Mouse (Mus musculus): ENCODE data around the gene Dpp7. TPM values are rescaled to one million over a fixed set of nuclear protein-coding genes. Genes with fewer than 3 reads are reported as not detected.

The Dpp7 gene
- total and polyA plus RNA-seq, 3 experiments: 4.8 to 11.8 (median 5.4) TPM

DNA sequence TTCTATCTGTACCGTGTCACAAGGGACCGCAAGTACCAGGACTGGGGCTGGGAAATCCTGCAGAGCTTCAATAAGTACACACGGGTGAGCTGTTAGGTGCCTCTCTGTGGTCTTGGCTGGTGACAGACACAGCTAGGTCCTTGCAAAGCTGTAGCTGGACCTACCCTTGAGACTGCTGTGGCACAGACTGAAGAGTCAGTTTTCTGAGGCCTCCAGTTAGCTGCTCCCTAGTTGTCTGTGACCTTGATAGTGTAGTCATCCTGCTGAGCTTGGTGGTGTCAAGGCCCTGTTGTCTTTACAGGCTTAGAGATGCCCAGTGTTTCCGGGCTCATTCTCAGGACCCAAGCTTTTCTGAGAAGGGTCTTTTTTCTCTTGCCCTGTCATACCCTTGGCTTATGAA lies 6.7 kb downstream of the Dpp7 start:
- Histone ChIP-seq H3K79me2 (replicated peaks; ENCODE audit: control insufficient read depth, insufficient read depth, low read length) (no peaks in the 10 kb centered on the region), H3K36me3 (ENCODE audit: control insufficient read depth, insufficient read depth, low read length) (no peaks in the 10 kb centered on the region), H3K4me3 (no peak overlapping the region), H3K4me1 (ENCODE audit: control insufficient read depth, insufficient read depth, low read length) (no peaks in the 10 kb centered on the region), H3K27me3 (ENCODE audit: control insufficient read depth, insufficient read depth, low read length) (no peaks in the 10 kb centered on the region), H3K27ac (no peak overlapping the region), H3K9ac (ENCODE audit: low read depth, low read length) (no peak overlapping the region)
- intact Hi-C loops (cut with DNase I): no loop called here
- WGBS: 90% methylated on average over 4 of the region's 4 CpGs
- no peak for DNase-seq
- TF ChIP-seq CTCF (IDR thresholded peaks at IDR 0.05): no peak

DNA sequence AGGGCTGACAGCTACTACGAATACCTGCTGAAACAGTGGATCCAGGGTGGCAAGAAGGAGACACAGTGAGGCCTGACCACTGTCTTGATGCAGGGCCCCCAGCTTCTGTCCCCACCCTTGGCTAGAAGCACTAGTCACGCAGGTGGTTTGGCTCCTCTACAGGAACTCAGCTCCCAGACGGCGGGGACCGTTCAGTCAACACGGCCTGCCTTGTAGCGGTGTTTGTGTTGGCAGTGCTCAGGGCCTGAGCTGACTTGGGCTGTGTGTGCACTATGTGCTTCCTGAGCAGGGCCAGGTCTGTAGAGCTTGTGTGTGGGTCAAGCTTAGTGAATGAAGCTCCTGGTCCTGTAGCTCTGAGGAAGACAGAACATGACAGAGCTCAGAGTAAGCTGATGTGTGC lies 8.0 kb downstream of the Dpp7 start:
- Histone ChIP-seq H3K4me1 (ENCODE audit: control insufficient read depth, insufficient read depth, low read length) (no peaks in the 10 kb centered on the region), H3K9ac (ENCODE audit: low read depth, low read length) (no peak overlapping the region), H3K36me3 (ENCODE audit: control insufficient read depth, insufficient read depth, low read length) (no peaks in the 10 kb centered on the region), H3K79me2 (replicated peaks; ENCODE audit: control insufficient read depth, insufficient read depth, low read length) (no peaks in the 10 kb centered on the region), H3K27me3 (ENCODE audit: control insufficient read depth, insufficient read depth, low read length) (no peaks in the 10 kb centered on the region), H3K27ac (no peak overlapping the region), H3K4me3 (no peak overlapping the region)
- TF ChIP-seq POLR2A (IDR thresholded peaks at IDR 0.05; ENCODE audit: insufficient read depth, low read depth, low read length): no peak
- no peak for TF ChIP-seq CTCF (IDR thresholded peaks at IDR 0.05)
- no peak for TF ChIP-seq EP300 (IDR thresholded peaks at IDR 0.05; ENCODE audit: insufficient read depth, low read depth, low read length)
- intact Hi-C loops (cut with DNase I): no loop called here
- DNase-seq: no peak
- 74% methylated on average over 7 of the region's 7 CpGs for WGBS

DNA sequence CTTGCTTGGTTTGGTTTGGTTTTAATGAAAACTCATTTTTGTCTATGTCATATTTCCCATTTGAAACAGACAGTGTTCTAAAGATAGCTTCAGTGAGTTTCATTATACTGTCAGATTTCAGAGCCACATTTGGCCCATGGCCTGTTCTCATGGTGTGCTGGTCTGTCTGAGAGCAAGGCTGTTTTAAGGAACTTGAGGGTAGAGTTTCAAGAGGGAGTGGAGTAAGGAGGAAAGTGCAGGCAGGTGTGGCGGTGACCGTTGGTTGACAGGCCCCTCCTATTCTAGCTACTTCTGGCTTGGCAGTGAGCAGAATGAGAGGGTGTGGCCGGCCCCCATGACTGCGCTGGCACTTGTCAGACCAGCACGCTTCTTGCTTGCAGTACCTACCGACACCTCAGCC lies 17.9 kb downstream of the Dpp7 start:
- 0 out of 2 replicates have a peak, but pooled peaks cover under 1% of the 10 kb centered on the region for H3K4me1 ChIP-seq (ENCODE audit: control insufficient read depth, insufficient read depth, low read length)
- no peaks in the 10 kb centered on the region for H3K79me2 ChIP-seq (replicated peaks; ENCODE audit: control insufficient read depth, insufficient read depth, low read length)
- no peaks in the 10 kb centered on the region for H3K27me3 ChIP-seq (ENCODE audit: control insufficient read depth, insufficient read depth, low read length)
- no peak overlapping the region for H3K4me3 ChIP-seq
- H3K9ac ChIP-seq (ENCODE audit: low read depth, low read length): no peak overlapping the region
- no peaks in the 10 kb centered on the region; the same call in 1 of the 2 replicates for H3K36me3 ChIP-seq (ENCODE audit: control insufficient read depth, insufficient read depth, low read length)
- TF ChIP-seq EP300 (IDR thresholded peaks at IDR 0.05; ENCODE audit: insufficient read depth, low read depth, low read length) (no peak), POLR2A (IDR thresholded peaks at IDR 0.05; ENCODE audit: insufficient read depth, low read depth, low read length) (no peak), CTCF (IDR thresholded peaks at IDR 0.05) (no peak)
- intact Hi-C loops (cut with DNase I): no loop called here
- no peak for DNase-seq
- WGBS: 87% methylated on average over 6 of the region's 6 CpGs
- H3K27ac ChIP-seq: no peak overlapping the region

DNA sequence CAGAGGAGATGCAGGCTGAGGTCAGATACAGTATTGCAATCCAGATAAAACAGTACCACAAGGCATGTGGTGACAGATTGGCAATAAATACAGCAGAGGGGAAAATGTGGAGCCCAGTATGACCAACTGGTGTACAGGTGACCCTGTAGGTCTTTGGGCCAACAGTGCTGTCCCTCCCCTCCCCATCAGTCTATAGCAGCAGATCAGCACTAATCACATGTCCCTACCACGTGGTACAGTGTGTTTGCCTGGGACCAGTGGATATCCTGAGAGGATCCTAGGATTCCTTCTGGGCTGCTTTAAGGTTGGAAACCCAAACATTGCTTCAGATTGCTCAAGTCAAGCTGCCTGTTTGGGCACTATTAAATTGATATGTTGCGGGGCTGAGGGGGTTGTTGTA lies 22.6 kb downstream of the Dpp7 start:
- Histone ChIP-seq H3K27ac (no peak overlapping the region), H3K4me3 (peak overlapping the region; percentile 67), H3K9ac (ENCODE audit: low read depth, low read length) (no peak overlapping the region), H3K79me2 (replicated peaks; ENCODE audit: control insufficient read depth, insufficient read depth, low read length) (no peaks in the 10 kb centered on the region), H3K36me3 (ENCODE audit: control insufficient read depth, insufficient read depth, low read length) (no peaks in the 10 kb centered on the region; the same call in 1 of the 2 replicates), H3K4me1 (ENCODE audit: control insufficient read depth, insufficient read depth, low read length) (peaks cover 5% of the 10 kb centered on the region), H3K27me3 (ENCODE audit: control insufficient read depth, insufficient read depth, low read length) (no peaks in the 10 kb centered on the region)
- 78% methylated on average over 2 of the region's 2 CpGs for WGBS
- no peak for DNase-seq
- intact Hi-C loops (cut with DNase I): loop anchor here (5.0 kb wide), 1 partner anchor 61 kb away; the partner anchor contains the start of genes Anapc2 and Ssna1
- TF ChIP-seq CTCF (IDR thresholded peaks at IDR 0.05) (no peak), EP300 (IDR thresholded peaks at IDR 0.05; ENCODE audit: insufficient read depth, low read depth, low read length) (no peak), POLR2A (IDR thresholded peaks at IDR 0.05; ENCODE audit: insufficient read depth, low read depth, low read length) (no peak)

DNA sequence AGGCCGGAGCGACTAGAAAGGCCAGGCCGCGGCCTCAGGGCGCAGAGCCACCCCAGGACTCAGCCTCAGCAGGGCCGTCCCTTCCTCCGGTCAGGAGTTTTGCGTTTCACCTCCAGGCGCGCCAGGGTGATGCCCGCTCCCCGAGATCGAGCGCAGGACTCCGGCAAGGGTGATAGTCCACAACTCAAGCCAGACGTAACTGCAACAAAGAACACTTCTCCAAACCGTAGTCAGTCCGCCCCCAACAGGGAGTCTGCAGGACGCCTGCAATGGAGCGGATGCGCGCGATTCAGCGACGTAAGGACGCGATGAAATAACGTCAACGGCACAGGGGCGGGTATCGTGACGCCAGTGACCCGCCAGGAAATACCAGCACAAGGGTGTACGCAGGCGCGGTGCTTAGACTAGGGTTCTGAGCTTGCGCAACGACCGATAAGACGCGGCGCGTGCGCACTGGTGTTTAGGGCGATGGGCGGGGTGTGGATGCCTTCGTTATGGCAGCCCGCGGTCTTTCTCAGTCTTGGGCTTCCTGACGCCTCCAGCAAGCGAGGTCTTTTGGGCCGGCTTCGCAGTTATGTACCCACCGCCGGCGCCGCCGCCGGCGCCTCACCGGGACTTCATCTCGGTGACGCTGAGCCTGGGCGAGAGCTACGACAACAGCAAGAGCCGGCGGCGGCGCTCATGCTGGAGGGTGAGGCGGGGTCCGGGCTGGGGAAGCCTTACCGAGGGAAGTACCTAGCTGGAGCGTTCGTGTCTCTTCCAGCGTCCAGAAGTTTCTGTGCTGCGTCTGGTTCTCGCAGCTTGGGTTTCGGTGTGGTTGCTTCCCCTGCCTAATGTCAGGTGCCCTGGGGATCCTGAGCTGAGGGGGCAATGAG lies 23.6 kb downstream of the Dpp7 start, which contains the start of gene Man1b1:
TSS of gene Man1b1 (plus strand) at position 53 of the 875 bp plus-strand sequence.
- peaks cover 5% of the 10 kb centered on the region for H3K4me1 ChIP-seq (ENCODE audit: control insufficient read depth, insufficient read depth, low read length)
- no peaks in the 10 kb centered on the region for H3K79me2 ChIP-seq (replicated peaks; ENCODE audit: control insufficient read depth, insufficient read depth, low read length)
- DNase-seq: peak; percentile 99 to 100
- H3K9ac ChIP-seq (ENCODE audit: low read depth, low read length): peak within 1 kb of the TSS; percentile 82
- peak within 1 kb of the TSS; percentile 89 for H3K27ac ChIP-seq
- H3K4me3 ChIP-seq: peak within 1 kb of the TSS; percentile 67
- H3K27me3 ChIP-seq (ENCODE audit: control insufficient read depth, insufficient read depth, low read length): no peaks in the 10 kb centered on the region
- WGBS: under 1% methylated on average over 78 of the region's 78 CpGs
- TF ChIP-seq EP300 (IDR thresholded peaks at IDR 0.05; ENCODE audit: insufficient read depth, low read depth, low read length): peak; percentile 95
- peak; percentile 88; the same call in 1 of the 2 replicates for TF ChIP-seq POLR2A (IDR thresholded peaks at IDR 0.05; ENCODE audit: insufficient read depth, low read depth, low read length)
- peak; percentile 59 for TF ChIP-seq CTCF (IDR thresholded peaks at IDR 0.05)
- intact Hi-C loops (cut with DNase I): loop anchor here (1.0 to 5.0 kb wide), 2 partner anchors 60 to 77 kb away; partner anchors contain the start of genes Anapc2, Ssna1 and Tmem203
- H3K36me3 ChIP-seq (ENCODE audit: control insufficient read depth, insufficient read depth, low read length): no peaks in the 10 kb centered on the region; the same call in 1 of the 2 replicates

DNA sequence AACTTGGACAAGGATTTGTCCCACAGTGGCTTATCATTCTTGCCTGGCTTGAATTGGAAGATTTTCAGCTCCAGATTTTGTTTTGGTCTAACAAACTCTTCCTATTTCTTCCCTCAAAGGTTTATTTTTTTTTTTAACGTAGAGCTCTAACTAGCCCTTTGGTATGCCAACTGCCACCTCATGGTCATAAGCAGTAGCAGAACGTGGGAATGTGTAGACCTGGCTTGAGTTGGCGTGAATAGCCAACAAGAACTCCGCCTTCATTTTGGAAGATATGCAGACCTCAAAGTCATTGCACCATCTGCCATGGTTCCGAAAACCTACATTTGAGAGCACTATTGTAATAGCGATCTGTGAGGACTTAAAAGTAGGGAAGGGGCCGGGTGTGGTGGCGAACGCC lies 24.7 kb downstream of the Dpp7 start:
- TF ChIP-seq POLR2A (IDR thresholded peaks at IDR 0.05; ENCODE audit: insufficient read depth, low read depth, low read length) (no peak), CTCF (IDR thresholded peaks at IDR 0.05) (no peak), EP300 (IDR thresholded peaks at IDR 0.05; ENCODE audit: insufficient read depth, low read depth, low read length) (no peak)
- intact Hi-C loops (cut with DNase I): loop anchor here (5.0 kb wide), 1 partner anchor 59 kb away; the partner anchor contains the start of genes Anapc2 and Ssna1
- Histone ChIP-seq H3K27me3 (ENCODE audit: control insufficient read depth, insufficient read depth, low read length) (no peaks in the 10 kb centered on the region), H3K9ac (ENCODE audit: low read depth, low read length) (no peak overlapping the region), H3K79me2 (replicated peaks; ENCODE audit: control insufficient read depth, insufficient read depth, low read length) (no peaks in the 10 kb centered on the region), H3K4me1 (ENCODE audit: control insufficient read depth, insufficient read depth, low read length) (peaks cover 5% of the 10 kb centered on the region), H3K4me3 (no peak overlapping the region; the same call in 1 of the 2 replicates), H3K27ac (no peak overlapping the region), H3K36me3 (ENCODE audit: control insufficient read depth, insufficient read depth, low read length) (no peaks in the 10 kb centered on the region; the same call in 1 of the 2 replicates)
- 46% methylated on average over 9 of the region's 9 CpGs for WGBS
- DNase-seq: no peak
